Mouse (Mus musculus): ENCODE results near the gene Rps11. TPM values are rescaled to one million over a fixed set of nuclear protein-coding genes. Genes with fewer than 3 reads are reported as not detected.

Rps11 gene
- total RNA-seq, 2 experiments from 2014 or later = 457 to 518 TPM

- peak overlapping the region; percentile 77 for H3K27ac ChIP-seq
- no peak for TF ChIP-seq CTCF (IDR thresholded peaks at IDR 0.05)
- peak; percentile 64 for DNase-seq
Measured at GRCm38 (mm10) chr7:45151303-45151702, 27.1 kb upstream of the Rps11 start.

GRCm38 (mm10) chr7:45150321-45150720 is 26.1 kb upstream of the Rps11 start:
- no peak for TF ChIP-seq CTCF (IDR thresholded peaks at IDR 0.05)
- DNase-seq = no peak
- peak overlapping the region; percentile 77 for H3K27ac ChIP-seq
- no peak overlapping the region for H3K4me3 ChIP-seq
- intact Hi-C loops (cut with DNase I) = no loop called here

More at GRCm38 (mm10) chr7:45151303-45151702, 27.1 kb upstream of the Rps11 start:
- no peak overlapping the region for H3K4me3 ChIP-seq
- intact Hi-C loops (cut with DNase I) = no loop called here

GRCm38 (mm10) chr7:45149545-45149944 is 25.3 kb upstream of the Rps11 start:
- TF ChIP-seq CTCF (IDR thresholded peaks at IDR 0.05) = no peak
- DNase-seq = peak; percentile 51
- no peak overlapping the region for H3K4me3 ChIP-seq
- intact Hi-C loops (cut with DNase I) = no loop called here
- peak overlapping the region; percentile 77 for H3K27ac ChIP-seq

- TF ChIP-seq CTCF (IDR thresholded peaks at IDR 0.05) = no peak
Measured at GRCm38 (mm10) chr7:45148534-45149098, 24.4 kb upstream of the Rps11 start.

GRCm38 (mm10) chr7:45147899-45148298 is 23.7 kb upstream of the Rps11 start:
- no peak for TF ChIP-seq CTCF (IDR thresholded peaks at IDR 0.05)
- H3K4me3 ChIP-seq = no peak overlapping the region
- no peak for DNase-seq
- no peak overlapping the region for H3K27ac ChIP-seq
- intact Hi-C loops (cut with DNase I) = no loop called here

More at GRCm38 (mm10) chr7:45148534-45149098, 24.4 kb upstream of the Rps11 start:
- intact Hi-C loops (cut with DNase I) = no loop called here
- H3K4me3 ChIP-seq = no peak overlapping the region
- peak overlapping the region; percentile 46 for H3K27ac ChIP-seq
- no peak for DNase-seq

GRCm38 (mm10) chr7:45147267-45147666 is 23.0 kb upstream of the Rps11 start:
- intact Hi-C loops (cut with DNase I) = no loop called here
- no peak for DNase-seq
- H3K4me3 ChIP-seq = no peak overlapping the region
- no peak overlapping the region for H3K27ac ChIP-seq
- TF ChIP-seq CTCF (IDR thresholded peaks at IDR 0.05) = no peak

GRCm38 (mm10) chr7:45145460-45145859 is 21.2 kb upstream of the Rps11 start:
- peak overlapping the region; percentile 12; the same call in 1 of the 2 replicates for H3K27ac ChIP-seq
- TF ChIP-seq CTCF (IDR thresholded peaks at IDR 0.05) = no peak
- no peak for DNase-seq
- no peak overlapping the region for H3K4me3 ChIP-seq
- intact Hi-C loops (cut with DNase I) = no loop called here

GRCm38 (mm10) chr7:45144368-45145174 is 20.3 kb upstream of the Rps11 start:
- peak; percentile 43 for DNase-seq
- H3K27ac ChIP-seq = peak overlapping the region; percentile 52
- intact Hi-C loops (cut with DNase I) = no loop called here
- H3K4me3 ChIP-seq = no peak overlapping the region
- no peak for TF ChIP-seq CTCF (IDR thresholded peaks at IDR 0.05)

GRCm38 (mm10) chr7:45141914-45142313 is 17.7 kb upstream of the Rps11 start:
- intact Hi-C loops (cut with DNase I) = no loop called here
- Histone ChIP-seq H3K27ac (no peak overlapping the region), H3K4me3 (no peak overlapping the region)
- no peak for DNase-seq
- no peak for TF ChIP-seq CTCF (IDR thresholded peaks at IDR 0.05)

GRCm38 (mm10) chr7:45141319-45141718 is 17.1 kb upstream of the Rps11 start:
- H3K27ac ChIP-seq = no peak overlapping the region
- H3K4me3 ChIP-seq = no peak overlapping the region
- no peak for TF ChIP-seq CTCF (IDR thresholded peaks at IDR 0.05)
- intact Hi-C loops (cut with DNase I) = no loop called here
- no peak for DNase-seq

- intact Hi-C loops (cut with DNase I) = loop anchor here (5.0 kb wide), 1 partner anchor 158 kb away; no protein-coding TSS in a partner anchor
- H3K4me3 ChIP-seq = no peak overlapping the region
- H3K27ac ChIP-seq = no peak overlapping the region
- no peak for TF ChIP-seq CTCF (IDR thresholded peaks at IDR 0.05)
- no peak for DNase-seq
Measured at GRCm38 (mm10) chr7:45139904-45140723, 15.9 kb upstream of the Rps11 start.

- no peak for DNase-seq
- no peak overlapping the region for H3K4me3 ChIP-seq
- TF ChIP-seq CTCF (IDR thresholded peaks at IDR 0.05) = no peak
- H3K27ac ChIP-seq = no peak overlapping the region
- intact Hi-C loops (cut with DNase I) = loop anchor here (5.0 kb wide), 1 partner anchor 156 kb away; no protein-coding TSS in a partner anchor
Measured at GRCm38 (mm10) chr7:45138403-45138802, 14.2 kb upstream of the Rps11 start.
